Mouse (Mus musculus) heart, embryonic 10.5 days (tissue): ENCODE data around the gene Cdh24. TPM values are rescaled to one million over a fixed set of nuclear protein-coding genes. Genes with fewer than 3 reads are reported as not detected.

Experiments
- DNase-seq: peaks from one replicate; pipeline ENCODE4 v3.0.0-alpha.2; 2017; ENCODE audit warnings: low spot score
- H3K27ac ChIP-seq: fragments of 300-500 bp; sonication (generic); 2 replicates; pipeline ENCODE4 v1.5.1; 2016; ENCODE audit warnings: mild to moderate bottlenecking
- H3K27me3 ChIP-seq: fragments of 300-500 bp; sonication (generic); 2 replicates; pipeline ENCODE4 v1.6.1; 2016; ENCODE audit warnings: mild to moderate bottlenecking; ENCODE audit not compliant: poor library complexity, insufficient read depth, severe bottlenecking
- H3K36me3 ChIP-seq: fragments of 300-500 bp; sonication (generic); 2 replicates; pipeline ENCODE4 v1.6.1; 2016; ENCODE audit warnings: mild to moderate bottlenecking, moderate library complexity
- H3K4me1 ChIP-seq: fragments of 300-500 bp; sonication (generic); 2 replicates; pipeline ENCODE4 v1.6.1; 2016; ENCODE audit warnings: mild to moderate bottlenecking
- H3K4me3 ChIP-seq: fragments of 300-500 bp; sonication (generic); 2 replicates; pipeline ENCODE4 v1.5.1; 2016; ENCODE audit warnings: mild to moderate bottlenecking, moderate library complexity
- H3K9me3 ChIP-seq: fragments of 300-500 bp; sonication (generic); 2 replicates; pipeline ENCODE4 v1.6.1; 2016; ENCODE audit warnings: mild to moderate bottlenecking, moderate library complexity
- WGBS: fragments of 180-500 bp; shearing (Covaris S2); methylation state at CpG from one replicate; pipeline ENCODE4 v1.1.7; 2016; 5-methylcytosine and 5-hydroxymethylcytosine counted together
- polyA plus RNA-seq: library from polyadenylated mRNA; unstranded; fragments of >200 nt; fragmentation: Nextera tagmentation; extraction: Ambion mirVana; gene quantifications from 2 replicates; pipeline ENCODE4 v1.2.1, GENCODE M21; 2016

The Cdh24 gene
- polyA plus RNA-seq, 1 experiment from 2014 or later = 4.4 TPM

DNA sequence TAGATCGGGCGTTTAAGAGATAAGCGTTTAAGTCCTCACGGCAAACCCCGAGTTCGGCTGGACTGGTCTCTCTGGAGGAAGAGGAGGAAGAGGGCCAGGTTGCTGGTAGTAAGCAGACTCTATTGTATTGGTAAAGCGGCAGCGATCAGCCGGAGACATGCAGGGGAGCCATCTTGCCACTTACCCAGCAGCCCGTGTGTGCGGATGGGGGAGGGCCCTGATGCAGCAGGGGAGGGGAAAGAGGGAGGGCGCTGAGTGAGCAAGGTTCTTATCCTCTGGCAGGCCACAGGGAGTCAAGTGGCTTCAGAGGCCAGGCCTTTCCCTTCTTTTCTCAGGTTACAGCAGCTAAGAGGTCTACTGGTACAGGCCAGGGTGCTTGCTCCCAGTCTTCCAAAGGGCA is 12.3 kb upstream of the Cdh24 start:
- H3K4me3 ChIP-seq = peak overlapping the region; percentile 81
- H3K36me3 ChIP-seq = peaks cover 69% of the 10 kb centered on the region
- peak; percentile 97 for DNase-seq
- peak overlapping the region; percentile 93 for H3K27ac ChIP-seq
- H3K4me1 ChIP-seq = peaks cover 40% of the 10 kb centered on the region
- no peaks in the 10 kb centered on the region for H3K9me3 ChIP-seq
- no peaks in the 10 kb centered on the region for H3K27me3 ChIP-seq
- WGBS = 2% methylated on average over 12 of the region's 12 CpGs

- peaks cover 69% of the 10 kb centered on the region for H3K36me3 ChIP-seq
- DNase-seq = no peak
- WGBS = 0% methylated on average over 7 of the region's 7 CpGs
- no peaks in the 10 kb centered on the region for H3K27me3 ChIP-seq
- no peaks in the 10 kb centered on the region for H3K9me3 ChIP-seq
- H3K27ac ChIP-seq = peak overlapping the region; percentile 93
- H3K4me1 ChIP-seq = peaks cover 40% of the 10 kb centered on the region
- H3K4me3 ChIP-seq = peak overlapping the region; percentile 81
Observed at GRCm38 (mm10) chr14:54652787-54653186, 11.6 kb upstream of the Cdh24 start.

DNA sequence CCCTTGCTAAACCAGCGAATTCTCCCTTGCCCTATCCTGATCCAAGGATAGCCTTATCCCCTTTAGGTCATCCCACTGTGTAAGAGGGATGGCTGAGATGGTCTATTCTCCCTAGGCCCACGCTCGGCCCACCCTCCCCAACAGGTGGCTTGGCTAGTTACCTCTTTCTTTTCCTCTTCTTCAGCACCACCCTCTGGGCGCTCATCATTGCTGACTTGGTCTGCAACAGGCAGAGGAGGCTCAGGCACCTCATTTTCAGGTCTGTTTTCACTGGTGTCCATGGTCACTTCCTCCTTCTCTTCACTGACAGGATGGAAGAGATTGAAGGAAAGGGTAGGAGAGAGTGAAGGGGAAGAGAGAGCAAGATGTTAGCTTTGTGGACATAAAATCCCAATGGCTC is 10.4 kb upstream of the Cdh24 start:
- WGBS = 76% methylated on average over 4 of the region's 4 CpGs
- Histone ChIP-seq H3K27ac (peak overlapping the region; percentile 93; the same call in 1 of the 2 replicates), H3K36me3 (peaks cover 69% of the 10 kb centered on the region), H3K4me3 (peak overlapping the region; percentile 81; the same call in 1 of the 2 replicates), H3K27me3 (no peaks in the 10 kb centered on the region), H3K9me3 (no peaks in the 10 kb centered on the region), H3K4me1 (peaks cover 40% of the 10 kb centered on the region)
- DNase-seq = no peak

DNA sequence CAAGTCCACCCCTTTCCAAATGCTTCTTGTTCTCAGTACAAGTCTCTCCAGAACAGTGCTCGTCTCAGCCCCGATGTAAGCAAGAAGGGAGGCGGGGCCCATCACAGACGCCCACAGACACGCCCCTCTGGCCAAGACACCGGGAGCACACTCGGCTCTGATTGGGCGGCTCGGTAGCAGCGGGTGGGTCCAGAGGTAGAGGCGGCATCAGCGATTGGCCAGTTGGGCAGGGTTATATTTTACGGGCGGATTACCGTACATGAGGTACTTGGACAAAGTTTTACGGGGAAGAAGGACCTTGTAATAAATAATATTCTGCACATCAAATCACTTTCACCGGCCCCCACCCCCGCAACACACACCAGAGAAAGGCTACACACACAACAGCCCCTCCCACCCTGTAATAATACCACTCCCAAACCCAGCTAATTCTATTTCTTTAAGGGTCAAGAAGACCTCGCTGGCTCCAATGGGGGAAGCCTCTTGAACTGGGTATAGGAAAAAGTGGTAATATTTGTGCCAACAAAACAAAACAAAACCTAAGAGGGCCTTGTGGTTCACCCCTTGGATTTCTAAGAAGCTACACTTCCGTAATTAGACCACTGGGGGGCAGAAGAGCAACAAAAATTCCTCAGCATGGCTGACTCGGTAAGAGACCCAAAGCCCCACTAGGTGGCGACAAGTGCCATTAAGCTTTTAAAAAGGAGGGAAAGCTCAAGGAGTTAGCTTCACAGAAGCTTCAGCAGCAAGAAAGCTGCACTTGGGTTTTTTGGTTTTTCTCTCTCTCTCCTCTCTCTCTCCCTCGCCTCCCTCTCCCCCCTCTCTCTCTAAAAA is 9.7 kb upstream of the Cdh24 start:
- H3K36me3 ChIP-seq = peaks cover 69% of the 10 kb centered on the region

GRCm38 (mm10) chr14:54647900-54648299 is 6.7 kb upstream of the Cdh24 start:
- DNase-seq = no peak
- 81% methylated on average over 4 of the region's 4 CpGs for WGBS
- Histone ChIP-seq H3K36me3 (peaks cover 89% of the 10 kb centered on the region), H3K4me3 (no peak overlapping the region), H3K27me3 (no peaks in the 10 kb centered on the region), H3K27ac (no peak overlapping the region), H3K4me1 (peaks cover 28% of the 10 kb centered on the region), H3K9me3 (no peaks in the 10 kb centered on the region)

More for the DNA sequence above, 9.7 kb upstream of the Cdh24 start:
- Histone ChIP-seq H3K9me3 (no peaks in the 10 kb centered on the region), H3K4me3 (no peak overlapping the region), H3K4me1 (peaks cover 40% of the 10 kb centered on the region), H3K27ac (peak overlapping the region; percentile 93; the same call in 1 of the 2 replicates), H3K27me3 (no peaks in the 10 kb centered on the region)
- peak; percentile 91 for DNase-seq
- 63% methylated on average over 23 of the region's 23 CpGs for WGBS

GRCm38 (mm10) chr14:54646898-54647636 is 5.9 kb upstream of the Cdh24 start:
- Histone ChIP-seq H3K9me3 (no peaks in the 10 kb centered on the region), H3K27me3 (no peaks in the 10 kb centered on the region), H3K27ac (no peak overlapping the region), H3K4me3 (no peak overlapping the region), H3K4me1 (peaks cover 19% of the 10 kb centered on the region), H3K36me3 (peaks cover 97% of the 10 kb centered on the region)
- no peak for DNase-seq
- WGBS = 95% methylated on average over 8 of the region's 8 CpGs

GRCm38 (mm10) chr14:54646455-54646854 is 5.3 kb upstream of the Cdh24 start:
- DNase-seq = no peak
- peaks cover 18% of the 10 kb centered on the region for H3K4me1 ChIP-seq
- no peaks in the 10 kb centered on the region for H3K27me3 ChIP-seq
- H3K36me3 ChIP-seq = peaks cover 92% of the 10 kb centered on the region
- H3K27ac ChIP-seq = no peak overlapping the region
- 94% methylated on average over 17 of the region's 17 CpGs for WGBS
- no peaks in the 10 kb centered on the region for H3K9me3 ChIP-seq
- H3K4me3 ChIP-seq = no peak overlapping the region

- Histone ChIP-seq H3K36me3 (peaks cover 71% of the 10 kb centered on the region), H3K27me3 (no peaks in the 10 kb centered on the region), H3K27ac (no peak overlapping the region), H3K4me1 (peaks cover 26% of the 10 kb centered on the region), H3K4me3 (no peak overlapping the region), H3K9me3 (no peaks in the 10 kb centered on the region)
- WGBS = 81% methylated on average over 9 of the region's 9 CpGs
- no peak for DNase-seq
Observed at GRCm38 (mm10) chr14:54644294-54644693, 3.1 kb upstream of the Cdh24 start.

DNA sequence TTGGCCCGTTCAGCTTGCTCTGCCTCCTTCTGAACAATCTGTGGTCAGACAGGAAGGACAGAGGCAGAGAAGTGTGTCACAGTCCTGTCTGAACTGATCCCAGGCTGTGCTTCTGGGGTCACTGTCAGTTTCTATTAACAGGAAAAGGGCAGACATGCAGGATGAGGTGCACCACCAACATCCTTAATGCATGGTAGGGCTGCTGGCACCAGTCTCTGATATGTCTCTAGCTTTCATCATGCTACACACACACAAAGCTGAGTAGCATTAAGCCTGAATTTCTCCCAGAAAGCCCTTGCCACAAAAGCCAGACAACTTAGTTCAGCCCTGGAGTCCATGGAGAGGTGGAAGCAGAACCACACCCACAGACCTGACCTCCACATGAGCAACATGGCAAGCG is 1.8 kb upstream of the Cdh24 start:
- no peaks in the 10 kb centered on the region for H3K27me3 ChIP-seq
- no peak overlapping the region for H3K4me3 ChIP-seq
- peaks cover 36% of the 10 kb centered on the region for H3K4me1 ChIP-seq
- no peaks in the 10 kb centered on the region for H3K9me3 ChIP-seq
- peaks cover 70% of the 10 kb centered on the region for H3K36me3 ChIP-seq
- DNase-seq = no peak
- no peak overlapping the region; the same call in 1 of the 2 replicates for H3K27ac ChIP-seq
- WGBS = 85% methylated on average over 2 of the region's 2 CpGs

- WGBS = 80% methylated on average over 25 of the region's 25 CpGs
- Histone ChIP-seq H3K4me1 (peaks cover 36% of the 10 kb centered on the region), H3K36me3 (peaks cover 69% of the 10 kb centered on the region), H3K9me3 (no peaks in the 10 kb centered on the region), H3K27ac (no peak overlapping the region; the same call in 1 of the 2 replicates), H3K4me3 (no peak overlapping the region), H3K27me3 (no peaks in the 10 kb centered on the region)
- no peak for DNase-seq
Observed at GRCm38 (mm10) chr14:54642224-54642944, 1.2 kb upstream of the Cdh24 start.

- Histone ChIP-seq H3K4me1 (peaks cover 36% of the 10 kb centered on the region), H3K27ac (peak within 1 kb of the TSS; percentile 91), H3K36me3 (peaks cover 68% of the 10 kb centered on the region), H3K9me3 (no peaks in the 10 kb centered on the region), H3K4me3 (peak within 1 kb of the TSS; percentile 84), H3K27me3 (no peaks in the 10 kb centered on the region)
- no peak for DNase-seq
- WGBS = 1% methylated on average over 28 of the region's 28 CpGs
Observed at GRCm38 (mm10) chr14:54640946-54641304, 239 bp downstream of the Cdh24 start, which contains the start of gene Gm17606. Gm17606 (plus strand) TSS chr14:54640952.

- peak overlapping the region; percentile 84 for H3K4me3 ChIP-seq
- H3K4me1 ChIP-seq = peaks cover 36% of the 10 kb centered on the region
- WGBS = 32% methylated on average over 4 of the region's 4 CpGs
- peaks cover 65% of the 10 kb centered on the region for H3K36me3 ChIP-seq
- H3K27ac ChIP-seq = peak overlapping the region; percentile 52
- no peaks in the 10 kb centered on the region for H3K27me3 ChIP-seq
- H3K9me3 ChIP-seq = no peaks in the 10 kb centered on the region
- DNase-seq = no peak
Observed at GRCm38 (mm10) chr14:54640121-54640520, 1.0 kb downstream of the Cdh24 start.
